Mouse (Mus musculus): ENCODE measurements at regions not wholly inside any gene's neighbourhood (a gene's known extent, or its start where the extent isn't known, plus 50 kb on each side); places are given as distances from the start of the nearest gene placed in this dataset.

DNA sequence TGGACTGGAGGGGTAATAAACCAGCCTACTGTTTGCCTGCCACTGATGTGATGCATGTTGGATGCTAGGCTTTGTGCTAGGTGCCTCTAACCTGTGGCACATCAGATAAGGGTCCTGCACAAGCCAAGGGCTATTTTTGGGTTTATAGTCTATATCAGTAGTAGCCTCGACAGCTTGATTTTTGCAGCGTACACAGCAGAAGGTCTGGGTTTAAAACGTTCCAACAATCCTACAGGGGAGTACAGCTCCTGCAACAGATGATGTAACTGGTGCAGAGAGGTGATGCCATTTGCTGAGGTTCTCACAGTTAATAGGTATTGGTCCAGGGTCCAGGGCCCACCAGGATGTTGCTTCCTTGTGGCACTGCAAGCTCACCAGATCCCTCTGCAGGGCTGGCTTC, 63.9 kb upstream of the Ldlrad3 start:
- ATAC-seq (ENCODE audit: low read depth): no peak
- Histone ChIP-seq H3K27me3 (ENCODE audit: control insufficient read depth, insufficient read depth, low read depth, low read length) (no peaks in the 10 kb centered on the region), H3K27ac (ENCODE audit: low read length) (no peak overlapping the region), H3K4me2 (ENCODE audit: low read depth, low read length) (no peak overlapping the region), H3K4me1 (replicated peaks; ENCODE audit: control insufficient read depth, insufficient read depth, low read length) (no peaks in the 10 kb centered on the region), H3K36me3 (ENCODE audit: control insufficient read depth, insufficient read depth, low read length) (no peaks in the 10 kb centered on the region), H3K4me3 (ENCODE audit: low read length) (no peak overlapping the region), H3K9me3 (ENCODE audit: control insufficient read depth, low read length) (no peaks in the 10 kb centered on the region), H3K9ac (ENCODE audit: low read length) (no peak overlapping the region)
- WGBS: 80% methylated on average over 3 of the region's 3 CpGs

DNA sequence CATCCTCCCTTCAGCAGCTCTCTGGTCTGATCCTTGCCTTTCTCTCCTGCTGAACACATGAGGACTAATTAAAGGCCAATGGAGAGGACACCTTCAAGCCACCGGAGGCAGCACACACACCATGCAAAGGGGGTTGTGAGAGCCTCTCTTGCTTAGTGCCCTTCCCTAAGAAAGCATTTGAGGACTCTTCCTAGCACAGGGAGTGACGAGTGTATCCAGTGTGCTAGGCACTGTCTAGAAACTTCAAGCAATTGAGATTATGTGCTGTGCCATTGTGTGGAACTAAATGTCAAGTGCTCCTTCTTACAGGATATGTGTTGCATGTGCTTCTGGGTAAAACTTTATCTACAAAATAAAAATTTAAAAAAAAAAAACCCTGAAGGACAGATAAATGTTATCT, 60.3 kb upstream of the Ldlrad3 start:
- Histone ChIP-seq H3K27ac (ENCODE audit: low read length) (no peak overlapping the region), H3K36me3 (ENCODE audit: control insufficient read depth, insufficient read depth, low read length) (no peaks in the 10 kb centered on the region), H3K27me3 (ENCODE audit: control insufficient read depth, insufficient read depth, low read depth, low read length) (no peaks in the 10 kb centered on the region), H3K4me3 (ENCODE audit: low read length) (no peak overlapping the region), H3K9ac (ENCODE audit: low read length) (no peak overlapping the region), H3K9me3 (ENCODE audit: control insufficient read depth, low read length) (no peaks in the 10 kb centered on the region), H3K4me2 (ENCODE audit: low read depth, low read length) (no peak overlapping the region), H3K4me1 (replicated peaks; ENCODE audit: control insufficient read depth, insufficient read depth, low read length) (no peaks in the 10 kb centered on the region)
- 0 out of 2 replicates have a peak, but pooled peaks have one; percentile 26 for ATAC-seq (ENCODE audit: low read depth)
- WGBS: 38% methylated on average over 2 of the region's 2 CpGs

DNA sequence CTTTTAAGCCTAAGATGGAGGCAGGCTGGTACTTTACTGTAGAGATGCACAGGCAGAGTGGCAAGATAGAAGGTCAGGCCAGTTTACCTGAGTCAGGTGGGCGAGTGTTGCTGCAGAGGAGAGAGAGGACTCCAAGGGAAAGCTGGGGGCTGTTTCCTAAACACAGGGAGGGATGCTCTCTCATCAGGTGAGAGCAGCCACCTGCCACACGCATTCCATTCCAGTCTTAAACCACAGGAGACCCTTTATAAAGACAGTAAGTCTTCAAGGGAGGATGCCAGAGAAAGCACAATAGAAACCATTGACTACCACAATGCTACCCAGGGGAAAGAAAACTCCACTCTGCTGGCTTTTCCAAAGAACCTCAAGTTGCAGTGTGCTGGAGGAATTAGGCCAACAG, 58.3 kb upstream of the Ldlrad3 start:
- Histone ChIP-seq H3K27ac (ENCODE audit: low read length) (no peak overlapping the region), H3K4me2 (ENCODE audit: low read depth, low read length) (no peak overlapping the region), H3K9me3 (ENCODE audit: control insufficient read depth, low read length) (no peaks in the 10 kb centered on the region), H3K4me3 (ENCODE audit: low read length) (no peak overlapping the region), H3K36me3 (ENCODE audit: control insufficient read depth, insufficient read depth, low read length) (no peaks in the 10 kb centered on the region), H3K9ac (ENCODE audit: low read length) (no peak overlapping the region), H3K4me1 (replicated peaks; ENCODE audit: control insufficient read depth, insufficient read depth, low read length) (no peaks in the 10 kb centered on the region), H3K27me3 (ENCODE audit: control insufficient read depth, insufficient read depth, low read depth, low read length) (no peaks in the 10 kb centered on the region)
- 25% methylated on average over 2 of the region's 2 CpGs for WGBS
- no peak for ATAC-seq (ENCODE audit: low read depth)

DNA sequence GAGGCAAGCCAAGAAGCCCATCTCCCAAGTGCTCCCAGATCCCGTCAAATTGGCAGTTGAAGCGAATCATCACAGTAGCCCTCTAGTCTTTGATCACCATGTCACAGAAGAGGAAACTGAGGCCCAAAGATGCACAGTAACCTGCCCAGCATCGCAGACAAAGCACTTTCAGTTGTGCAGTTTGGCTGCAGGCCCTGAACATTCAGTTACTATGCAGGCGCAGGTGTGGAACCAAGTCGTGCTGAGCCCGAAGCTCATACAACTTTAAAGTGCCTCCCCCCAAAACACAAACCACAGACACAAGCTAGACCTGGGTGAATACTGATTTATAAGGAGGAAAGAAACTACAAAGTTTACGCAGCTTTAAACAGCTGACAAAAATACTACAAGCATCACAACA, 55.4 kb upstream of the Ldlrad3 start:
- no peak overlapping the region for H3K9ac ChIP-seq (ENCODE audit: low read length)
- no peak overlapping the region for H3K4me3 ChIP-seq (ENCODE audit: low read length)
- no peak overlapping the region for H3K4me2 ChIP-seq (ENCODE audit: low read depth, low read length)
- H3K4me1 ChIP-seq (replicated peaks; ENCODE audit: control insufficient read depth, insufficient read depth, low read length): no peaks in the 10 kb centered on the region
- no peaks in the 10 kb centered on the region for H3K27me3 ChIP-seq (ENCODE audit: control insufficient read depth, insufficient read depth, low read depth, low read length)
- 85% methylated on average over 7 of the region's 7 CpGs for WGBS
- H3K27ac ChIP-seq (ENCODE audit: low read length): no peak overlapping the region
- no peak for ATAC-seq (ENCODE audit: low read depth)
- H3K9me3 ChIP-seq (ENCODE audit: control insufficient read depth, low read length): no peaks in the 10 kb centered on the region
- no peaks in the 10 kb centered on the region for H3K36me3 ChIP-seq (ENCODE audit: control insufficient read depth, insufficient read depth, low read length)

DNA sequence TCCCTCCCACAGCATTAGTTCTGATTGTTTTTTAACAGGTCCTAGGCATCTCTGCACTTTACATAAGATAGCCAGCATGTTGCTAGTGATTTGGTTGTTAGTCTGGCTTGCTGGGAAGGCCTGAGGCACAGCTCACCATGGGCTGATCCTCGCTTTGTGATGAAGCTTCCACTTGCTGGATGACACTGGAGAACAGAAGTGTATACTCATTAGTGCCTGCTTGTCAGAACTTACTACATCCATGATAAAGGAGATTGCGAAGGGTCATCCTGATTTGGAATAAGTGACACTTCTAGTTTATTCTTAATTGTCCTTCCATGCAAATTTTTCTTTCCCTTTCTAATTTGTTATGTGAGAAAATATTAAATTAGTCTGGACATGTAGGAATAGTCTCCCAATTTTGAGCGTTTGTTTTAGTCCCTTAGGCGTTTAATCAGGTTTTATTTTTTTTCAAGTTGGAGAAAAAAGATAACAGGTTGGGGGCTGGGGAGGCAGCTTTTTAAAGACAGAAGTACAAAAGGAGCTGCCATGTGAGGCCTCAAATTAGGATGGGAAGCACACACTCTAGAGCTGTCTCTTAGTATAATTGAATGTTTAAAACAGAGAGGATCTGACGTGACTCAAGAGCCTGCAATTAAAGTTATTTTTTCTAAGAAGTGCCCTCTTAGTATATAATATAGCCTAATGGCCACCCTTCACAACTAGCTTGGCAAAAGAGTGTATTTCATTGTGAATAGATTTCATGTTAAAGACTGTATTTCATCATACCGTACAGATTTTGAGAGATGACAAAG, 53.7 kb upstream of the Ldlrad3 start:
- ATAC-seq (ENCODE audit: low read depth): no peak
- Histone ChIP-seq H3K27ac (ENCODE audit: low read length) (no peak overlapping the region), H3K4me1 (replicated peaks; ENCODE audit: control insufficient read depth, insufficient read depth, low read length) (no peaks in the 10 kb centered on the region), H3K27me3 (ENCODE audit: control insufficient read depth, insufficient read depth, low read depth, low read length) (no peaks in the 10 kb centered on the region), H3K4me2 (ENCODE audit: low read depth, low read length) (no peak overlapping the region), H3K9me3 (ENCODE audit: control insufficient read depth, low read length) (no peaks in the 10 kb centered on the region), H3K36me3 (ENCODE audit: control insufficient read depth, insufficient read depth, low read length) (no peaks in the 10 kb centered on the region), H3K9ac (ENCODE audit: low read length) (no peak overlapping the region), H3K4me3 (ENCODE audit: low read length) (no peak overlapping the region)
- 75% methylated on average over 6 of the region's 6 CpGs for WGBS
